Mouse (Mus musculus) liver, embryonic 12.5 days (tissue): ENCODE measurements around the gene Prss54. TPM values are rescaled to one million over a fixed set of nuclear protein-coding genes. Genes with fewer than 3 reads are reported as not detected.

Source experiments
- ATAC-seq: fragments of 200-750 bp; cut with Nextera tagmentation; 2 replicates; pipeline ENCODE4 v1.8.0; 2017; ENCODE audit warnings: moderate number of reproducible peaks, mild to moderate bottlenecking, moderate library complexity
- H3K27ac ChIP-seq: fragments of 300-500 bp; sonication (generic); 2 replicates; pipeline ENCODE4 v1.5.1; 2016; ENCODE audit warnings: mild to moderate bottlenecking
- H3K27me3 ChIP-seq: fragments of 300-500 bp; sonication (generic); replicated peaks from 2 replicates; pipeline ENCODE4 v1.6.1; 2016; ENCODE audit warnings: mild to moderate bottlenecking, moderate library complexity
- H3K36me3 ChIP-seq: fragments of 300-500 bp; sonication (generic); 2 replicates; pipeline ENCODE4 v1.6.1; 2016; ENCODE audit warnings: mild to moderate bottlenecking, moderate library complexity
- H3K4me1 ChIP-seq: fragments of 300-500 bp; sonication (generic); 2 replicates; pipeline ENCODE4 v1.6.1; 2016
- H3K4me2 ChIP-seq: fragments of 300-500 bp; sonication (generic); 2 replicates; pipeline ENCODE4 v1.6.1; 2016; ENCODE audit warnings: mild to moderate bottlenecking, moderate library complexity
- H3K4me3 ChIP-seq: fragments of 300-500 bp; sonication (generic); 2 replicates; pipeline ENCODE4 v1.5.1; 2016; ENCODE audit warnings: mild to moderate bottlenecking, moderate library complexity
- H3K9ac ChIP-seq: fragments of 300-500 bp; sonication (generic); 2 replicates; pipeline ENCODE4 v1.6.1; 2016; ENCODE audit warnings: mild to moderate bottlenecking, moderate library complexity
- H3K9me3 ChIP-seq: fragments of 300-500 bp; sonication (generic); replicated peaks from 2 replicates; pipeline ENCODE4 v1.6.1; 2016; ENCODE audit warnings: mild to moderate bottlenecking, moderate library complexity
- whole genome bisulfite sequencing: fragments of 180-500 bp; shearing (Covaris S2); methylation state at CpG from one replicate; pipeline ENCODE4 v1.1.7; 2016; ENCODE audit not compliant: insufficient replicate concordance; 5-methylcytosine and 5-hydroxymethylcytosine counted together
- polyA plus RNA-seq: library from polyadenylated mRNA; unstranded; fragments of >200 nt; fragmentation: Nextera tagmentation; extraction: Ambion mirVana; gene quantifications from 2 replicates; pipeline ENCODE4 v1.2.1, GENCODE M21; 2016

Prss54 gene
- polyA plus RNA-seq, 1 experiment from 2014 or later = not detected

DNA sequence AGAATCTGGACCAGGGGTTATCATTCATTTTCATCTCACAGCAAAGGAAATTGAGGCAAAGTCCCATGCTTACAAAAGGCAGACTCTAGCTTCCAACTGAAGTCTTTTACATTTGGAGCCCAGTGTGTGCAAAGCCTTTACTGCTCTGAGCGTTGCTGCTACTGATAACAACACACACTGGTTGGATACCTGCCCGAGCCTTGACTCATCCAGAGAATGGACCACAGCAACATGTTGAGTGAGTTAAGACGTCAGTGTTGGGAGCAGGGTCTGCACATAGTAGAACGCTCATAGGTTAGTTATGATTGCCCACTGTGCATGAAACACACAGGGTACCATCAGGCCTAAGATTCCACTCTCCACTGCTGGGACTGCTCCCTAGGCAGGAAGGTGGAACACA lies 52.1 kb downstream of the Prss54 start:
- Histone ChIP-seq H3K4me2 (no peak overlapping the region), H3K9ac (no peak overlapping the region), H3K27me3 (peaks cover 3% of the 10 kb centered on the region; the same call in 1 of the 2 replicates), H3K9me3 (no peaks in the 10 kb centered on the region), H3K4me1 (no peaks in the 10 kb centered on the region), H3K36me3 (no peaks in the 10 kb centered on the region), H3K4me3 (no peak overlapping the region), H3K27ac (no peak overlapping the region)
- WGBS = 63% methylated on average over 4 of the region's 4 CpGs
- no peak for ATAC-seq

DNA sequence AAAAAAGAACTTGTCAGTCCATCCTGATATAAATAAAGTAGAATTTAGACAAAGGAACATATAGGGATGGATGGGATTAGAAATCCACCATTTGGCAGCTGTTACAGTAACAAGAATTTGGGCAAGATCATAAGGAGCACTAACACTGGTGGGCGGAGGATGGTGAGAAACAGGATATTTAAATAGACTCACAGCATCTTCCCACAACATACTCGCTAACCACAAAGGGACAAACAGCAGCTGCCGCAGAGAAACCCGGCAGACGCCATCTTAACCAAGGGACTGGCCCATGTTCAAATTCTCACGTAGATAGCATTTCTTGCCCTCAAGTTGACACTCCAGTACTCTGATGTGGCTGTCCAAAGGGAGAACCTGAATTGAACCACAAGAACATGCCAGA lies 59.2 kb downstream of the Prss54 start:
- Histone ChIP-seq H3K36me3 (no peaks in the 10 kb centered on the region), H3K4me3 (no peak overlapping the region), H3K27ac (no peak overlapping the region), H3K27me3 (no peaks in the 10 kb centered on the region), H3K4me2 (no peak overlapping the region), H3K9me3 (no peaks in the 10 kb centered on the region), H3K4me1 (no peaks in the 10 kb centered on the region), H3K9ac (no peak overlapping the region)
- WGBS = 71% methylated on average over 6 of the region's 6 CpGs
- no peak for ATAC-seq

DNA sequence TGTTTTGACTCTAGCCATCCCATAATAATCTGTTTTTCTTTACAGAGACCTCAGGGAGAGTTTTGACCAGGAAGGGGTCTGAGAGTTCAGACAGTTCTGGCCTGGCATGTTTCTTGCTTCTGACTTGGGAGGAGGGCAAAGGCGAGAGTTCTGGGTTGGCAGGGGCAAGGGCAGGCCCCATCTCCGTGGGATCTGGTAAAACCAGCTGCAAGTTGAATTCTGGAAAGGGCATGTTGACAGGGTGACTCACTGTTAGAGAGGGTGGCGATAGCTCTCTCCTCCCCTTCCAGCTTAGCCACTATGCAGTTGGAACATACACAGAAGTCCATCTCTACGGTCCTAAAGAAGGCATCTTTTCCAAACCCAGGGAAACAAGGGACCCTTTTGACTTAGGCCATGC lies 62.9 kb downstream of the Prss54 start:
- Histone ChIP-seq H3K27ac (no peak overlapping the region), H3K9ac (no peak overlapping the region), H3K36me3 (no peaks in the 10 kb centered on the region), H3K27me3 (no peaks in the 10 kb centered on the region), H3K4me2 (no peak overlapping the region), H3K4me3 (no peak overlapping the region), H3K4me1 (no peaks in the 10 kb centered on the region), H3K9me3 (no peaks in the 10 kb centered on the region)
- WGBS = 63% methylated on average over 4 of the region's 4 CpGs
- ATAC-seq = no peak

DNA sequence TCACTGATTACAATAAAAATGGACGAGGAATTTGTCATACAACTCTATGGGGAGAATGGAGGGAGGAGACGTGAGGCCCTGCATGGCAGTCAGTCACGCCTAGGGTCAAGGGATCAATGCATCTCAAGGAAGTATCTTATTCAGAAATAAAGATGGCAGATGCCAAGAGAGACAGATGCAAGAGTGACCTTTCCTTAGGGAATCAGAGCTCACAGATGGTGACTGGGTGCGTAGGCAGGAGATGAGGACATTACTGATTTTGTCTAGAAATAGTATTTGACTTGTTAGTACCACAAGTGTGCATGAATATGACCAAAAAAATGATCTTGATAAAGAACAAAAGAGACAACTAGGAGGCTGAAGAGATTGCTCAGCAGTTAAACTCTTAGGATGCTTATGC lies 63.9 kb downstream of the Prss54 start:
- H3K36me3 ChIP-seq = no peaks in the 10 kb centered on the region
- no peak overlapping the region for H3K27ac ChIP-seq
- H3K27me3 ChIP-seq = no peaks in the 10 kb centered on the region
- H3K4me2 ChIP-seq = no peak overlapping the region
- H3K4me1 ChIP-seq = no peaks in the 10 kb centered on the region
- H3K4me3 ChIP-seq = no peak overlapping the region
- ATAC-seq = no peak
- 65% methylated on average over 4 of the region's 4 CpGs for WGBS
- no peak overlapping the region for H3K9ac ChIP-seq
- H3K9me3 ChIP-seq = no peaks in the 10 kb centered on the region

Other genes starting within 250 kb of the Prss54 start
- 2.2 and 2.3 TPM in 2 replicates for gene Zfp319, start 244.4 kb downstream of the Prss54 start, polyA plus RNA-seq
- 15.4 and 15.9 TPM in 2 replicates for gene Usb1, start 244.1 kb downstream of the Prss54 start, polyA plus RNA-seq
- gene Mmp15, start 224.1 kb downstream of the Prss54 start, polyA plus RNA-seq = 2.9 TPM in 2 replicates
- gene Cfap20, start 141.5 kb downstream of the Prss54 start, polyA plus RNA-seq = 44.2 and 45.9 TPM in 2 replicates
- gene Csnk2a2, start 86.3 kb downstream of the Prss54 start, polyA plus RNA-seq = 7.2 and 7.3 TPM in 2 replicates
- not detected in 2 replicates for gene Ccdc113, start 42.3 kb downstream of the Prss54 start, polyA plus RNA-seq
- gene Gins3, start 57.1 kb upstream of the Prss54 start, polyA plus RNA-seq = 13.8 and 14.1 TPM in 2 replicates
- 1.9 and 2.1 TPM in 2 replicates for gene Ndrg4, start 100.6 kb upstream of the Prss54 start, polyA plus RNA-seq
- gene Setd6, start 139.5 kb upstream of the Prss54 start, polyA plus RNA-seq = 29.8 and 32.7 TPM in 2 replicates
- 47.7 and 53.7 TPM in 2 replicates for gene Cnot1, start 231.1 kb upstream of the Prss54 start, polyA plus RNA-seq
- 348 and 354 TPM in 2 replicates for gene Sap18b, start 249.0 kb upstream of the Prss54 start, polyA plus RNA-seq